Mouse (Mus musculus) embryonic facial prominence, embryonic 10.5 days (tissue): ENCODE data around the gene Pde4b. TPM values are rescaled to one million over a fixed set of nuclear protein-coding genes. Genes with fewer than 3 reads are reported as not detected.
A peak's percentile ranks its signal among the peaks of the same experiment; 100 is the strongest.

Experiments used
- DNase-seq: peaks from one replicate; pipeline ENCODE4 v3.0.0-alpha.2; 2017; ENCODE audit warnings: low spot score
- H3K27ac ChIP-seq: fragments of 300-500 bp; sonication (generic); replicated peaks from 2 replicates; pipeline ENCODE4 v1.5.1; 2016; ENCODE audit warnings: mild to moderate bottlenecking
- H3K27me3 ChIP-seq: fragments of 300-500 bp; sonication (generic); replicated peaks from 2 replicates; pipeline ENCODE4 v1.6.1; 2016; ENCODE audit warnings: low read depth, mild to moderate bottlenecking; ENCODE audit not compliant: poor library complexity, severe bottlenecking
- H3K36me3 ChIP-seq: fragments of 300-500 bp; sonication (generic); replicated peaks from 2 replicates; pipeline ENCODE4 v1.6.1; 2016; ENCODE audit warnings: mild to moderate bottlenecking, moderate library complexity
- H3K4me1 ChIP-seq: fragments of 300-500 bp; sonication (generic); 2 replicates; pipeline ENCODE4 v1.6.1; 2016
- H3K4me3 ChIP-seq: fragments of 300-500 bp; sonication (generic); 2 replicates; pipeline ENCODE4 v1.5.1; 2016; ENCODE audit warnings: mild to moderate bottlenecking, moderate library complexity
- H3K9me3 ChIP-seq: fragments of 300-500 bp; sonication (generic); 2 replicates; pipeline ENCODE4 v1.6.1; 2016; ENCODE audit warnings: mild to moderate bottlenecking
- WGBS: fragments of 180-500 bp; shearing (Covaris S2); methylation state at CpG from one replicate; pipeline ENCODE4 v1.1.7; 2016; 5-methylcytosine and 5-hydroxymethylcytosine counted together
- polyA plus RNA-seq: library from polyadenylated mRNA; unstranded; fragments of >200 nt; fragmentation: Nextera tagmentation; extraction: Ambion mirVana; gene quantifications from 2 replicates; pipeline ENCODE4 v1.2.1, GENCODE M21; 2016

The Pde4b gene
- polyA plus RNA-seq, 1 experiment from 2014 or later, result 8.2 TPM

DNA sequence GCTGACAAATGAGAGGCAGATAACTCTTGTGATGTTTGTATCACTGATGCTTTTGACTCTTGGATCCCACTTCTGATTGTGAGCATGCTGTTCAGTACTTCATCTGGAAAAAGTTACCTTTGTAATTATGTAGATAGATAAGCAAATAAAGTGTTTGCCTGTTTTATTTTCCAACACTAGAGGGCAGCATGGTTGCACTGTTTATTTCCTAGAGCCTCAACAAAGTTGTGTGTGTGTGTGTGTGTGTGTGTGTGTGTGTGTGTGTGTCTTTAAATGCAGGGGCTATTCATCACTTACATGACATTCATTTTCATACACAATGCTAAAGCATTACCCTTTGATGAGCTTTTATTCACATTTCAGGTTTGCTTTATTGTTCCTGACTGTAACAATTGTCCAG lies 139.4 kb downstream of the Pde4b start:
- Histone ChIP-seq H3K27me3 (no peaks in the 10 kb centered on the region), H3K36me3 (no peaks in the 10 kb centered on the region), H3K4me3 (no peak overlapping the region), H3K27ac (no peak overlapping the region), H3K4me1 (0 out of 2 replicates have a peak, but pooled peaks cover 2% of the 10 kb centered on the region), H3K9me3 (no peaks in the 10 kb centered on the region)
- DNase-seq, result peak; percentile 18

DNA sequence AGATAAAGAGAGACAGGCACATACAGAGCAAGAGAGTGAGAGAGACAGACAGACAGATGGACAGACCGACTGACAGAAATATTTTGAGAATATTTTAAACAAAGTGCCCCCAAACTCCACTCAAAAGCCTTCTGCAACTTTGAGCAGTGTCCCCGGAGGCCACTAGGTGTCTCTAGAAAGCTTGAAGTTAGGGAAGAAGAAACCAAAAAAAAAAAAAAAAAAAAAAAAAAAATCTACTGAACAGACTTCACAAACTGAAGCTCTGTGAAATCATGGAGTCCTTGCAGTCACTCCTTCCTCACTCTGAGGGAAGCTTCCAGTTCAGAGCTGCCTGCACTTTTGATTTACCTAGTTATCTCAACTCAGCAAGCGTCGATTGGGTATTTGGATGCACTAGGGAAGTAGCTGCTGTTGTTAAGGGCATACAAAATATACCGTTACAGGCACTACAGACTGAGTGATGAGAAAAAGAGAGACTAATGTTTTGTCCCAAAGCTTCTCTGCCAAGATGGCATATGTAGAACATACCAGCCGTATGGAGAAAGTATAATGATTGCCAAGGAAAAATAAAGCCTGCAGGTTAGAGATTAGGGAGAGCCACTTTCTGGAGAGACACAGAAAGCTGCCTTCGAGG lies 141.7 kb downstream of the Pde4b start:
- Histone ChIP-seq H3K36me3 (no peaks in the 10 kb centered on the region), H3K9me3 (no peaks in the 10 kb centered on the region), H3K27me3 (no peaks in the 10 kb centered on the region), H3K4me1 (0 out of 2 replicates have a peak, but pooled peaks cover 2% of the 10 kb centered on the region), H3K4me3 (no peak overlapping the region), H3K27ac (no peak overlapping the region)
- 59% methylated on average over 7 of the region's 7 CpGs for WGBS
- DNase-seq, result peak; percentile 49

DNA sequence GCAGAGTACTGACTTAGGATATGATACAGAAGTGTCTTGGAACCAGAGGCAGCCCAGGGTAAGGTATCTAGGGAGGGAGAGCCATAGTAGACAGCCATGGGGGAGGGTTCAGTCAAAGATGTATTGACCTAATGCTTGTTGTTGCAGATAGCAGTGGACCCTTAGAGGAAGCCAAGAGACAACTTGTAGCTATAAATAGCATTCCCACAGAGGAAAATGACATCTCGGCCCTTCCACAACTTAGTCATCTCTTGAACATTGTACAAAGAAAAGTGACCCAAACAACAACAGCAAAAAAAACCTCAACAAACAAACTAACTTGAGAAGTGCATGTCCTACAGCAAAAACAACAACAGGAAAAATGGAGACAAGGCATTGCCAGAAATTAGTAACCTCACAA lies 143.6 kb downstream of the Pde4b start:
- no peaks in the 10 kb centered on the region for H3K27me3 ChIP-seq
- WGBS, result 76% methylated on average over 1 of the region's 1 CpGs
- H3K27ac ChIP-seq, result no peak overlapping the region
- H3K9me3 ChIP-seq, result no peaks in the 10 kb centered on the region
- 0 out of 2 replicates have a peak, but pooled peaks cover 7% of the 10 kb centered on the region for H3K4me1 ChIP-seq
- DNase-seq, result no peak
- H3K4me3 ChIP-seq, result no peak overlapping the region
- no peaks in the 10 kb centered on the region for H3K36me3 ChIP-seq

DNA sequence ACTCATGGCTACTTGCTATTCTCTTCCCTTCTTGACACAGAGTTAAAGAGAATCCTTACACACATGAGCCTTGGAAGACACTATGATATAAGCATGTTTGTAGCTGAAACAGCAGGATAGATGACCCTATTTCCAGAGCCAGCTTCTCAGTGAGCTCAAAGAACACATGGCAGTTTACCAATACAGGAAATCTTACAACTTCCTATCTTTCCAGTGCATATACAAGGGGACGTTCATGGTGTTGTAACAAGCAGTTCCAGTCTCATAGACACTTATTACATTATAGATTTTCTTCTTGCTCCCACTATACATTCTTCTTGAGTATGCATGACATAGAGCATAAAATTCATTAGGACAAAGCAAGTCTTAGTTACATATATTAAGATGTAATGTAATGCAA lies 146.3 kb downstream of the Pde4b start:
- no peak overlapping the region for H3K4me3 ChIP-seq
- H3K9me3 ChIP-seq, result no peaks in the 10 kb centered on the region
- no peaks in the 10 kb centered on the region for H3K36me3 ChIP-seq
- H3K27ac ChIP-seq, result no peak overlapping the region
- H3K27me3 ChIP-seq, result no peaks in the 10 kb centered on the region
- no peak for DNase-seq
- 79% methylated on average over 1 of the region's 1 CpGs for WGBS
- H3K4me1 ChIP-seq, result 0 out of 2 replicates have a peak, but pooled peaks cover 7% of the 10 kb centered on the region

DNA sequence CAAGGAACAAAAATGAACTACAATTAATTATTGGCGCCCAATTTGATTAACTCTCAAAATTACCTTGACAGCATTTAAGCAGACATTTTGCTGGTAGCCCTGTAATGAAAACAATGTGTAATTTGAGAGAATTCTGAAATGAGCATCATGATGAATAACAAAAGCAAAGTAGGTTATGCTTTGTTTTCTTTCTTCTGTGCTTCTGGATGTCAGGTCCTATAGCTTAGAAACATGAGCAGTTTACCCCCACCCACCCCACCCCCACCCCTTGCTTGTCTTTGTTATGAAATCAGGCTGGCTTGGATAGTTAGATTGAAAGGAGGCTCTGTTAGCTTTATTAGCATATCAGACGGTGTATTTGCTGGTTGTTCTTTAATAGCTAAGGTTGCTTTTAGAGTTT lies 147.8 kb downstream of the Pde4b start:
- 53% methylated on average over 2 of the region's 2 CpGs for WGBS
- Histone ChIP-seq H3K4me3 (no peak overlapping the region), H3K9me3 (no peaks in the 10 kb centered on the region), H3K27me3 (no peaks in the 10 kb centered on the region), H3K27ac (no peak overlapping the region), H3K36me3 (no peaks in the 10 kb centered on the region), H3K4me1 (peaks cover 5% of the 10 kb centered on the region; the same call in 1 of the 2 replicates)
- DNase-seq, result no peak

DNA sequence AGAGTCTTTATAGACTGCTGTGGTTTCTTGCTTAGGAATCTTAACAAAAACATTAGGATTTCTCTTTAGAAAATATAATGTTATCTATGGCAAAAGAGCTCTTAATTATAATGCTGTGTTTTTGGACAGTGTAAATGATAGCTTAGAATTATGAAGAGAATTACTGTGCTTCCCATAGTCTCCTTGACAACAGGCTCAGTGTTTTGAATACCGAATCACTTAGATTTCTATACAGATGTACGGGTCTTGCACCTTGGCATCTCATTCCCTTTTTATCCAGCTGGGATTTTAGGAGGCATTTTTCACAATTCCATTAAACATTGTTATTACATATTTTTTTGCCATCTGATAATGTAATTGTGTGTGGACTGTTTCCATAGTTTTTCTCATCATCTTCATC lies 151.8 kb downstream of the Pde4b start:
- no peak overlapping the region for H3K4me3 ChIP-seq
- H3K27ac ChIP-seq, result no peak overlapping the region
- no peaks in the 10 kb centered on the region for H3K9me3 ChIP-seq
- no peak for DNase-seq
- H3K36me3 ChIP-seq, result no peaks in the 10 kb centered on the region
- no peaks in the 10 kb centered on the region for H3K27me3 ChIP-seq
- 78% methylated on average over 2 of the region's 2 CpGs for WGBS
- H3K4me1 ChIP-seq, result peaks cover 5% of the 10 kb centered on the region; the same call in 1 of the 2 replicates

DNA sequence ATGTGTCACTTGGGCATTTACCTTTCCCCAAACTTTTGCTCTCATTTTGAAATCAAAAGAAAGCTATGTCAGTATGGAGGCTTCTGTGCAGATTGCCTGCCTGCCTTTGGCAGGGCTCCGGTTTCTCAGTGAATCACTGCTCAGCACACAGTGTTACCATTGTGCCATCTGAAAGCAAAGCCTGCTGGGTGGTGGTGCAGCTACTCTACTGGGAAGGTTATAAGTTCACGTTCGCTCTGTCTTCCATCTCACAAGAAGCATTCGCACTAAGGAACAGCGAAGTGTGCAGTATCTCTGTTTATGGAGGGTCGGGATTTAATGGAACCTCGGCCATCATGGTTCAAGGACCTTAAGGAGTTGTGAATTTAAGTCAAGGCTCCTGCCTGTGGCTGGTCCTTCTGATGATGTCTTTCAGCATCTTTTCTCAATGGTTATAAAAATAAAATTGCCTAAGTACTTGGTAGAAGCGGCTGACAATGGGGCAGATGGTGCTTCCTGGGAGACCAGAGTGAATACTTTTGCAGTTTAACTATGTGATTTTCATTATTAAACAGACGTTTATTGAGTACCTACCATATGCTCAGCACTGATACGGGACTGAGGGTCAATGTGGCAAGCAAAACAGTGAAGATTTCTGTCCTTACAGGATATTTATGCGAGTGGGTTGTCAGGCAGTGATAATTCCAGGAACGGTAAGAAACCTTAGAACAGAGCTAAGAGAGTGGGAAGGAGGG lies 152.5 kb downstream of the Pde4b start:
- 74% methylated on average over 12 of the region's 12 CpGs for WGBS
- H3K36me3 ChIP-seq, result no peaks in the 10 kb centered on the region
- H3K4me1 ChIP-seq, result peaks cover 5% of the 10 kb centered on the region; the same call in 1 of the 2 replicates
- no peaks in the 10 kb centered on the region for H3K27me3 ChIP-seq
- H3K4me3 ChIP-seq, result no peak overlapping the region
- DNase-seq, result no peak
- H3K27ac ChIP-seq, result no peak overlapping the region
- no peaks in the 10 kb centered on the region for H3K9me3 ChIP-seq

DNA sequence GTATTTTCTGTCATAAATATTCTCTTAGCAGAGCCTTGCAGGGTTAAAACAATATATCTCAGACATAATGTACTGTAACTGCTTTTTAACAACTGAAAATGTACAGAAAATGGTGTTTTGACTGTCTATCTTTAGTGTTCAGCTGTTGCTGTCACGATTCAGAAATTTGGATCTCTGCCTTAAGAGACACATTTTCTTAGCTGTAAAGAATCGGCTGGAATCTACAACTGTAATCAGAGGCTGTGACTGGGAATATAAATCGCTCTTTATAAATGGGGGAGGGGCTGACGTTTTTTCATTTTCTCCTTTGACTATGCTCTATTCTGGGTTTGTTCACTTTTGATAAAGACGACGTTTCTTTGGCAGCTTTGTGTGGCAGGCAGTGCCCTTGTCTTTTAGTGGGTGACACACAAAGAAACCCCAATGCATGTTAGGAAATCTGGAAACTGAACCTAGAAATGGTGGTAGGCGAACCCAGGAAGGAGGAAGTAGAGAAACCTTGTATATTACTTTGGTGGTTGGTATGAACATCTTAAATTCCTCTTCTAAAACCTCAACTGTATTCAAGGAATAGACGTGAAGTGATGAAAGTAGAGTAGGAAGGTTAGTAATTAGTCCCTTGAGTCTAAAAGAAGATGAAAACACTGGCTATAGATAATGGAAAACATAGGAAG lies 153.5 kb downstream of the Pde4b start:
- H3K9me3 ChIP-seq, result no peaks in the 10 kb centered on the region
- 87% methylated on average over 8 of the region's 8 CpGs for WGBS
- H3K36me3 ChIP-seq, result no peaks in the 10 kb centered on the region
- no peak overlapping the region for H3K27ac ChIP-seq
- no peak overlapping the region for H3K4me3 ChIP-seq
- no peak for DNase-seq
- no peaks in the 10 kb centered on the region; the same call in 1 of the 2 replicates for H3K4me1 ChIP-seq
- no peaks in the 10 kb centered on the region for H3K27me3 ChIP-seq

DNA sequence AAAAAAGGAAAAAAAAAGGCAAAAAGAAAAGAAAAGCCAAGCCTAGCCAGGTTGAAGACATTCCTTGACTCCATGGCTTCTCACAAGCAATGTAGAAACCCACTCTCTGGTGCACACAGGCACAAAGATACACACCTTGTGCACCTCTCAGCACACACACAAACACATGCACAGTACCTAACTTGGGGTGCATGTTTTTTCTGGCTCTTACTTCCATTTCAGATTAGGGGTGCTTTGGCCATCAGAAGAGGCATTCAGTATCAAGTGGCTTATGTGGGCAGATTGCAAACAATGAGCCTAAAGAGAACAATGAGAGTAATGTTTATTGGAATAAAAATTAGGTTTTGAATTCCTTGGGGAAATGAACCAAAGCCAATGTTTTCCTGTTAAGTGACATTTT lies 166.7 kb downstream of the Pde4b start:
- peak overlapping the region; percentile 52 for H3K4me3 ChIP-seq
- H3K4me1 ChIP-seq, result peaks cover 25% of the 10 kb centered on the region
- peak overlapping the region; percentile 79 for H3K27ac ChIP-seq
- H3K27me3 ChIP-seq, result no peaks in the 10 kb centered on the region
- H3K9me3 ChIP-seq, result no peaks in the 10 kb centered on the region
- no peak for DNase-seq
- H3K36me3 ChIP-seq, result no peaks in the 10 kb centered on the region

DNA sequence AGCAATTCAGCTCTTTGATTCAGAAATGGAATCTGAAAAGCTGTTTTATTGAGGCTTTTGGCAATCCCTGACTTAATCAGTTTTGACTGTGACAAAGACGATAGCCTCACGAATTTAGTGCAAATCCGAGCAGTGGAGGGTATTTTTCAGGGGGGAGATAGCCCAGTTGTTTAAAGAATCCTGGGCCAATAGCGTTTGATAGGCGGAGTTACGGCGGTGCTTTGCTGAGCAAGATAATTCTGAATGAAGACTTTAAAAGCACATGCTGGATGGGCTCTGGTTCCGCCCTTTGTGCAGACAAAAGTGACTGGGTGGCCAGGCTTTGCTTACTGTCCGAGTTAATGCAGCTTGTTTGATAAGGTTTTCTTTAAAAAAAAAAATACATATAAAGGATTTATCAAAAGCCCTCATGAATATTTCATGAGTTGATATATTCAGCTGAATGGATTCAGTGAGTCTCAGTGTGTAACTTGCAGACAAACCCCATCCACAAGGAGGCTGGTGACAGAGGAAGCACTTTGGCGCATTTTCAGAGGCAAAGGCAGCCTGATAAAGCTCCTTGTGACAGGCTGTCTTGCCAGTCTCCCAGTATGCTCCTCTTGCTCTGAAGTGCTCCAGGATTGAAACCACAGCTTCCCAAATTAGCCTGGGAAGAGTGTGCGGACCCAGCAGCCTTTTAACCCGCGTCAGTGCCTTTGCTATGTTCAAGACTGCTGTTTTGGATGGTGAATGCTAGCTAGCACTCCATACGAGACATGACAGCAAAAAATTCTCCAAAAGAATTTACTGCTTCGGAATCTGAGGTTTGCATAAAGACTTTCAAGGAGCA lies 167.3 kb downstream of the Pde4b start:
- peaks cover 25% of the 10 kb centered on the region for H3K4me1 ChIP-seq
- no peaks in the 10 kb centered on the region for H3K9me3 ChIP-seq
- DNase-seq, result peak; percentile 49
- peak overlapping the region; percentile 79 for H3K27ac ChIP-seq
- WGBS, result 7% methylated on average over 15 of the region's 15 CpGs
- no peaks in the 10 kb centered on the region for H3K27me3 ChIP-seq
- H3K36me3 ChIP-seq, result no peaks in the 10 kb centered on the region
- H3K4me3 ChIP-seq, result peak overlapping the region; percentile 52

DNA sequence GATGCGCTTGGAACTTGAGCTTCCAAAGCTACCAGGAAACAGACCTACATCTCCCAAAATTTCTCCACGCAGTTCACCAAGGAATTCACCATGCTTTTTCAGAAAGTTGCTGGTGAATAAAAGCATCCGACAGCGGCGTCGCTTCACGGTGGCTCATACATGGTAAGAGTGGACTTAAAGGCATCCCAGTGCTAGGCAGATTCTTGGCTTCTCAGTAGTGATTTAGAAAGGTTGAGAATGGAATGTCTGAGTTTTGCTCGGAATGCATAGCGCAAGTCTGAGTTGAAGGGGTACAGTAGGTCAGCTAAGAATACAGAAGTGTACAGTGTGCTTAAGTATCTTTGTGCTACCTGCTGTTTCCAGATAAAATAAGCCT lies 167.9 kb downstream of the Pde4b start:
- Histone ChIP-seq H3K27me3 (no peaks in the 10 kb centered on the region), H3K4me1 (peaks cover 25% of the 10 kb centered on the region), H3K9me3 (no peaks in the 10 kb centered on the region), H3K4me3 (peak overlapping the region; percentile 52), H3K36me3 (no peaks in the 10 kb centered on the region), H3K27ac (peak overlapping the region; percentile 79)
- 57% methylated on average over 9 of the region's 9 CpGs for WGBS
- DNase-seq, result peak; percentile 17
